In genomic region chr4:123750707-123751312, GRCm38 (mm10) we compare ENCODE assay signal across 8 mouse cellular contexts. TPM values are rescaled to one million over a fixed set of nuclear protein-coding genes. Genes with fewer than 3 reads are reported as not detected.
DNase-seq lines count a peak whose midpoint lies in the region; ATAC-seq and TF ChIP-seq lines count a peak whose summit lies in the region.

No protein-coding gene starts in this region.

- 0 out of 2 replicates have a peak, but pooled peaks cover 3% of the 10 kb centered on the region for H3K36me3 ChIP-seq in forebrain, embryonic 14.5 days (ENCODE audit: control insufficient read depth, insufficient read depth, low read length)
- no peaks in the 10 kb centered on the region for H3K36me3 ChIP-seq in hindbrain, embryonic 16.5 days (ENCODE audit: control insufficient read depth, insufficient read depth, low read length)
- H3K36me3 ChIP-seq in liver, embryonic 14.5 days (replicated peaks; ENCODE audit: control insufficient read depth, insufficient read depth, low read depth) = no peaks in the 10 kb centered on the region
- H3K36me3 ChIP-seq in neural tube, embryonic 12.5 days = no peaks in the 10 kb centered on the region

- peaks cover 10% of the 10 kb centered on the region for H3K4me1 ChIP-seq in forebrain, embryonic 14.5 days (ENCODE audit: control insufficient read depth, insufficient read depth, low read length)
- H3K4me1 ChIP-seq in hindbrain, embryonic 16.5 days (ENCODE audit: control insufficient read depth, insufficient read depth, low read depth, low read length) = peaks cover 17% of the 10 kb centered on the region
- peaks cover 0 to 9% of the 10 kb centered on the region in 2 experiments; a peak in 3 of 4 replicates for H3K4me1 ChIP-seq in liver, embryonic 14.5 days (replicated peaks; ENCODE audit: control insufficient read depth in 2 of 2, insufficient read depth in 2 of 2, low read length in 1 of 2)
- peaks cover 13% of the 10 kb centered on the region for H3K4me1 ChIP-seq in neural tube, embryonic 12.5 days

- ATAC-seq in forebrain, embryonic 14.5 days = no peak; the same call in 1 of the 2 replicates
- no peak for ATAC-seq in hindbrain, embryonic 16.5 days
- no peak for ATAC-seq in liver, embryonic 14.5 days (ENCODE audit: insufficient read depth)
- no peak for ATAC-seq in neural tube, embryonic 12.5 days (ENCODE audit: low FRiP score, low read depth)

- H3K4me2 ChIP-seq in forebrain, embryonic 14.5 days (ENCODE audit: low read length) = peak overlapping the region; percentile 60
- peak overlapping the region; percentile 57 for H3K4me2 ChIP-seq in hindbrain, embryonic 16.5 days (ENCODE audit: low read length)
- peak overlapping the region; percentile 88 for H3K4me2 ChIP-seq in liver, embryonic 14.5 days (ENCODE audit: low read depth)
- peak overlapping the region; percentile 70 for H3K4me2 ChIP-seq in neural tube, embryonic 12.5 days (replicated peaks)

- no peaks in the 10 kb centered on the region for H3K9me3 ChIP-seq in forebrain, embryonic 14.5 days (replicated peaks; ENCODE audit: control insufficient read depth, low read length)
- H3K9me3 ChIP-seq in hindbrain, embryonic 16.5 days (ENCODE audit: control insufficient read depth, low read length) = no peaks in the 10 kb centered on the region
- no peaks in the 10 kb centered on the region for H3K9me3 ChIP-seq in liver, embryonic 14.5 days (ENCODE audit: control insufficient read depth, low read length)
- no peaks in the 10 kb centered on the region for H3K9me3 ChIP-seq in neural tube, embryonic 12.5 days

- 1% methylated on average over 8 of the region's 8 CpGs for WGBS in forebrain, embryonic 14.5 days
- WGBS in hindbrain, embryonic 16.5 days = 0% methylated on average over 8 of the region's 8 CpGs
- 1% methylated on average over 8 of the region's 8 CpGs for WGBS in liver, embryonic 14.5 days (ENCODE audit: insufficient replicate concordance)
- under 1% methylated on average over 8 of the region's 8 CpGs for WGBS in neural tube, embryonic 12.5 days

- no peaks in the 10 kb centered on the region for H3K27me3 ChIP-seq in forebrain, embryonic 14.5 days (replicated peaks; ENCODE audit: control insufficient read depth, insufficient read depth, low read length)
- no peaks in the 10 kb centered on the region for H3K27me3 ChIP-seq in hindbrain, embryonic 16.5 days (replicated peaks; ENCODE audit: control insufficient read depth, insufficient read depth, low read length)
- H3K27me3 ChIP-seq in liver, embryonic 14.5 days (ENCODE audit: control insufficient read depth, insufficient read depth, low read length) = no peaks in the 10 kb centered on the region; the same call in 1 of the 2 replicates
- no peaks in the 10 kb centered on the region for H3K27me3 ChIP-seq in neural tube, embryonic 12.5 days (replicated peaks)

- no peak for DNase-seq in left cerebral cortex, adult 2 months (ENCODE audit: extremely low spot score in 1 of 2, low spot score in 2 of 2)
- no peak for DNase-seq in left cerebral cortex, adult 11 months (ENCODE audit: low spot score)
- peak; percentile 71 for DNase-seq in adipocyte (ENCODE audit: low spot score)
- peak; percentile 44 for DNase-seq in forebrain, embryonic 14.5 days (ENCODE audit: low spot score)
- DNase-seq in liver, embryonic 14.5 days (ENCODE audit: low read depth in 3 of 3, low spot score in 3 of 3) = peak in 1 of 3 experiments; percentile 14
- DNase-seq in natural killer cell, adult 2 months (ENCODE audit: low spot score in 2 of 2) = no peak

- intact Hi-C loops in left cerebral cortex, adult 2 months (cut with DNase I) = loop anchor here (2.0 to 5.0 kb wide), 2 partner anchors 32 to 41 kb away; partner anchors contain the start of gene Ndufs5

- TF ChIP-seq CTCF in left cerebral cortex, adult 2 months (IDR thresholded peaks at IDR 0.05) = no peak
- TF ChIP-seq CTCF in liver, embryonic 14.5 days (IDR thresholded peaks at IDR 0.05; ENCODE audit: low read depth) = no peak

- peak overlapping the region; percentile 59; the same call in 1 of the 2 replicates for H3K9ac ChIP-seq in forebrain, embryonic 14.5 days (ENCODE audit: low read length)
- peak overlapping the region; percentile 58 for H3K9ac ChIP-seq in hindbrain, embryonic 16.5 days (ENCODE audit: low read depth, low read length)
- H3K9ac ChIP-seq in liver, embryonic 14.5 days (replicated peaks) = peak overlapping the region; percentile 41
- H3K9ac ChIP-seq in neural tube, embryonic 12.5 days = 0 out of 2 replicates have a peak overlapping the region, but pooled peaks have one; percentile 95

- H3K27ac ChIP-seq in left cerebral cortex, adult 2 months = peak overlapping the region; percentile 94
- no peak overlapping the region for H3K27ac ChIP-seq in forebrain, embryonic 14.5 days (ENCODE audit: low read depth, low read length)
- no peak overlapping the region; the same call in 1 of the 2 replicates for H3K27ac ChIP-seq in hindbrain, embryonic 16.5 days (ENCODE audit: low read depth, low read length)
- no peak overlapping the region for H3K27ac ChIP-seq in liver, embryonic 14.5 days
- H3K27ac ChIP-seq in neural tube, embryonic 12.5 days = no peak overlapping the region

- peak overlapping the region; percentile 75 for H3K4me3 ChIP-seq in left cerebral cortex, adult 2 months
- peak overlapping the region; percentile 96 for H3K4me3 ChIP-seq in forebrain, embryonic 14.5 days (ENCODE audit: low read depth, low read length)
- peak overlapping the region; percentile 96 for H3K4me3 ChIP-seq in hindbrain, embryonic 16.5 days (ENCODE audit: low read length)
- H3K4me3 ChIP-seq in liver, embryonic 14.5 days (ENCODE audit: insufficient read depth in 1 of 2, low read depth in 2 of 2, low read length in 2 of 2) = peak overlapping the region; percentile 54 to 69
- peak overlapping the region; percentile 100 for H3K4me3 ChIP-seq in neural tube, embryonic 12.5 days

- TF ChIP-seq EP300 in liver, embryonic 14.5 days (IDR thresholded peaks at IDR 0.05; ENCODE audit: low read depth) = no peak

RNA-seq across cellular contexts. Expression of gene Akirin1, which starts 0.7 kb away (rescaled TPM):
- total RNA-seq in left cerebral cortex, adult 2 months (2021) = 10 to 100 TPM; 60.7 to 61.0 TPM
- polyA plus RNA-seq in forebrain, embryonic 14.5 days (2014; fragmentation: Nextera tagmentation; extraction: Ambion mirVana) = 81.8 and 88.0 TPM in 2 replicates
- polyA plus RNA-seq in hindbrain, embryonic 16.5 days (2015; fragmentation: Nextera tagmentation; extraction: Ambion mirVana) = 77.9 and 79.1 TPM in 2 replicates
- 11.1 and 15.6 TPM in 2 replicates for polyA plus RNA-seq in liver, embryonic 14.5 days (2012; rRNA removed)
- polyA plus RNA-seq in liver, embryonic 14.5 days (2014; fragmentation: Nextera tagmentation; extraction: Ambion mirVana) = 24.5 and 25.5 TPM in 2 replicates
- polyA plus RNA-seq in neural tube, embryonic 12.5 days (2016; fragmentation: Nextera tagmentation; extraction: Ambion mirVana) = 89.7 and 91.8 TPM in 2 replicates

RNA-seq across cellular contexts. Expression of gene Ndufs5, which starts 32.8 kb away (rescaled TPM):
- total RNA-seq in left cerebral cortex, adult 2 months (2021) = 100 to 1,000 TPM; 184 to 196 TPM
- polyA plus RNA-seq in forebrain, embryonic 14.5 days (2014; fragmentation: Nextera tagmentation; extraction: Ambion mirVana) = 397 and 481 TPM in 2 replicates
- polyA plus RNA-seq in hindbrain, embryonic 16.5 days (2015; fragmentation: Nextera tagmentation; extraction: Ambion mirVana) = 446 and 518 TPM in 2 replicates
- polyA plus RNA-seq in liver, embryonic 14.5 days (2012; rRNA removed) = 65.8 and 108 TPM in 2 replicates
- 188 and 189 TPM in 2 replicates for polyA plus RNA-seq in liver, embryonic 14.5 days (2014; fragmentation: Nextera tagmentation; extraction: Ambion mirVana)
- 377 and 387 TPM in 2 replicates for polyA plus RNA-seq in neural tube, embryonic 12.5 days (2016; fragmentation: Nextera tagmentation; extraction: Ambion mirVana)

RNA-seq across cellular contexts. Expression of gene Rhbdl2, which starts 36.9 kb away (rescaled TPM):
- total RNA-seq in left cerebral cortex, adult 2 months (2021) = under 1 TPM; 0.61 to 0.72 TPM
- polyA plus RNA-seq in forebrain, embryonic 14.5 days (2014; fragmentation: Nextera tagmentation; extraction: Ambion mirVana) = 0.32 and 0.58 TPM in 2 replicates
- polyA plus RNA-seq in hindbrain, embryonic 16.5 days (2015; fragmentation: Nextera tagmentation; extraction: Ambion mirVana) = 1.3 and 1.6 TPM in 2 replicates
- not detected in 2 replicates for polyA plus RNA-seq in liver, embryonic 14.5 days (2012; rRNA removed)
- polyA plus RNA-seq in liver, embryonic 14.5 days (2014; fragmentation: Nextera tagmentation; extraction: Ambion mirVana) = not detected in 2 replicates
- 0.45 and 1.2 TPM in 2 replicates for polyA plus RNA-seq in neural tube, embryonic 12.5 days (2016; fragmentation: Nextera tagmentation; extraction: Ambion mirVana)

Comparison
In these comparisons a context has a peak if more than half of its experiments do, and no peak if none do; other contexts are left out.
1. DNase-seq: peak in adipocyte (single experiment) and forebrain, embryonic 14.5 days (single experiment); none in left cerebral cortex, adult 2 months (0 of 2), left cerebral cortex, adult 11 months (single experiment) and natural killer cell, adult 2 months (0 of 2).
2. H3K9ac ChIP-seq: peak in every context shown above with its lines; median percentile 95 in neural tube, embryonic 12.5 days; 59 in forebrain, embryonic 14.5 days; 58 in hindbrain, embryonic 16.5 days; 41 in liver, embryonic 14.5 days.
3. Peak in every context shown above with its lines, with median percentiles within 50 percentile points of each other: H3K4me3 ChIP-seq and H3K4me2 ChIP-seq.